Mouse (Mus musculus) splenic B cell, adult 2 months (primary cell): Measurements from ENCODE around the gene Plekho2.
A peak's percentile ranks its signal among the peaks of the same experiment; 100 is the strongest.

Experiments
- DNase-seq: peaks from one replicate; pipeline ENCODE4 v3.0.0-alpha.2; 2011; ENCODE audit warnings: low read depth, low spot score
- H3K27me3 ChIP-seq: 2 replicates; pipeline ENCODE4 v1.6.1; 2012; ENCODE audit warnings: mild to moderate bottlenecking, low read length, moderate library complexity, mixed read lengths; ENCODE audit not compliant: control insufficient read depth, poor library complexity, insufficient read depth, severe bottlenecking
- H3K36me3 ChIP-seq: 2 replicates; pipeline ENCODE4 v1.6.1; 2012; ENCODE audit warnings: mild to moderate bottlenecking, low read length, moderate library complexity, mixed read lengths; ENCODE audit not compliant: control insufficient read depth, poor library complexity, insufficient read depth, severe bottlenecking

Plekho2 gene

DNA sequence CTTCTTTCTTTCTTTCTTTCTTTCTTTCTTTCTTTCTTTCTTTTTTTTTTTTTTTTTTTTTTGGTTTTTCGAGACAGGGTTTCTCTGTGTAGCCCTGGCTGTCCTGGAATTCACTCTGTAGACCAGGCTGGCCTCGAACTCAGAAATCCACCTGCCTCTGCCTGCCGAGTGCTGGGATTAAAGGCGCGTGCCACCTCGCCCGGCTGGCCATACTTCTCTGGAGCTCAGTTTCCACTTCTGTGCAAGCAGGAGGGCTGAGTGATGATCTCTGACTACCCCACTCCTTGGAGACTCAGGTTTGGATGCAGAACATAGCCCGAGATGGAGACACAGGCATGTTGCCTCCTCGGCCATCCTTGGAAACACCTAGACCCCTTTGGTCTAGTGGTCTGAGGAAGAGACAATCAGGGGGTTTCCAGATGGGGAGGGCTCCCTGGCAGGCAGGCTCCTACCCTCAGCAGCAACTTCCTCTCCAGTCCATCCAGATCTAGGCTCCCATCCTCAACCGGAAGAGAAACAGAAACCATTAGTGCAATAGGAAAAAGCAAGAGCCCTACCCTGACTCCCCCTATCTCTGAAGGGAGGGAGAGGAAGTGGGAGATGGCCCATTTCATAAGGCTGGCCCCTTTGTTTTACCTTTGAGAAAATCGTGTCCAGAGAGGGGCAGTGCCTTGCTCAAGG, 43.9 kb downstream of the Plekho2 start:
- Histone ChIP-seq H3K36me3 (no peaks in the 10 kb centered on the region), H3K27me3 (no peaks in the 10 kb centered on the region)
- DNase-seq, result peak; percentile 71

DNA sequence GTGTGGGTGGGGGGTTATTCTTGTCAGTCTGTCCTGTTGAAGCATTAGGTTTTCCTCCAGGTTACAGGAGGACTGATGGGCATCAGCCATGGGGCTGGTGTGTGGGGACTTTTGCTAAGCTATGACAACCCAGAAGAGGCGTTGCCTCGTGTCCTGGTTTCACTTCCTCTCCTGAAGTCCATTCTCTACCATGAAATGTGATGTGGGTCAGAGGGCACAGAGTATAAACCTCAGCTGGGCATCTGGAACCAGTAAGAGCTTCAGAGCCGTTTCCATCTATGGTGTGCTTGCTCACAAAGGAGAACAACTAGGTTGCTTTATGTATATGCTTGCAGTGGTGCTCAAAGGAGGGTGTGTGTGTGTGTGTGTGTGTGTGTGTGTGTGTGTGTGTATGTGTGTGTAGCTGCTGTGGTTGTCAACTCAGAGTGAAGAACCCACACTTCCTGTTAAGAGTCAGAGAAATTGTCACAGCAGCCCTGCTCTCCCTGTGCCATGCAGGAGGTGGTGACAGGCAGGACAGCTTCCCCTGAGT, 44.6 kb downstream of the Plekho2 start:
- peak; percentile 96 for DNase-seq
- Histone ChIP-seq H3K36me3 (no peaks in the 10 kb centered on the region), H3K27me3 (no peaks in the 10 kb centered on the region)

DNA sequence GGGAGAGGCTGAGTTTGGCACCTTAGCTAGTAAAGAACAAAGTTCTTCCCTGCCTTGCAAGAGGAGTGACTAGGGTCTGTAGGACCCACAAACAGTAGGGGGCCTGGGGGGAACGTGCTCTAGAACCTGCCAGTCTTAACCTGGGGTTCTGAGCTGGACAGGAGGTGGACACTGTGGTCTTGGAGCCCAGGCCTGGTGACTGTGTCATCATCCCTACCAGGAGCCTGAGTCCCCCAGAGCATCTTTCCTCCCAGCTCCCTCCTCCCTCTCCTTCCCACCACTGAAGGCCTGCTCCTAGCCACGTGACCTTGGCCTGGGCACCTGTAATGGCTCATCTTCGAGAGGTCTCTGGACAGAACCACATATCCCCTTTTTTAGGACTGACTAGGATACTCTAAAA, 45.7 kb downstream of the Plekho2 start:
- Histone ChIP-seq H3K27me3 (no peaks in the 10 kb centered on the region), H3K36me3 (no peaks in the 10 kb centered on the region)
- no peak for DNase-seq

DNA sequence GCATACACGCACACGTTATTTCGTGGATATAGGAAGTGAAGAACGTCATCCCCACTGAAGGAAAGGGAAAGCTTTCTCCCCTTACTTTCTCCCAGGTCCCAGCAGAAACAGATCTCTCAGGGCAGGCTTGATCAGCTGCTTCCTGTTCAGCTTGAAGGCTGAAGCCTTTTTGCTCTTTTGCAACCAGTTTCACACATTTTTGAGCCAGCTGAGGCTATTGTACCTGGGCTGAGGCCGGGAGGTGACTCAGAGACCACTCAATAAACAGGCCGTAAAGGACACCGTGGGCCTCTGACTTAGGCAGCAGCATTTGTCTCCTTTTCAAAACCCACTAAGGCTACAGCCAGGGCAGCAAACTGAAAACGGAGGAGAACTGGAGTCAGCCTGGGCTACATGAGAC, 46.9 kb downstream of the Plekho2 start:
- Histone ChIP-seq H3K36me3 (no peaks in the 10 kb centered on the region), H3K27me3 (no peaks in the 10 kb centered on the region)
- DNase-seq, result peak; percentile 18

DNA sequence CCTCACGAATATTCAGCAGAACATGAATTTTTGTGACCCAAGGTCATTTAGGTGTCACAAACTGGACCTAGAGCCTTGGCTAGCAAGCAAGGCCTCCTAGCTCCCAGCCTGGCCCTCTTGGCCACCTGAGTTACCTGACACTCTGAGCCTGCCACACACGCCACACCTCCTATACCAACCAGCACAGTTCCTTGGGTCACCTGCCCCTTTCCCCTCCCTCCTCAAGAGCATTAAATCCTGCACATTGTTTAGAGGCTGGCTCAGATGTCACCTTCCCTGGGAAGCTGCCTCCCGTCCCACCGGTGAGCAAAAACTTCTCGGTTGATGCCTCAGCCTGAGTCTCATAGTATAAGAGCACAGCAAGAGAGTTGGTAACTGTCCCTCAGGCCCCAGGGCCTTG, 48.6 kb downstream of the Plekho2 start:
- no peak for DNase-seq
- H3K27me3 ChIP-seq, result no peaks in the 10 kb centered on the region
- no peaks in the 10 kb centered on the region for H3K36me3 ChIP-seq

DNA sequence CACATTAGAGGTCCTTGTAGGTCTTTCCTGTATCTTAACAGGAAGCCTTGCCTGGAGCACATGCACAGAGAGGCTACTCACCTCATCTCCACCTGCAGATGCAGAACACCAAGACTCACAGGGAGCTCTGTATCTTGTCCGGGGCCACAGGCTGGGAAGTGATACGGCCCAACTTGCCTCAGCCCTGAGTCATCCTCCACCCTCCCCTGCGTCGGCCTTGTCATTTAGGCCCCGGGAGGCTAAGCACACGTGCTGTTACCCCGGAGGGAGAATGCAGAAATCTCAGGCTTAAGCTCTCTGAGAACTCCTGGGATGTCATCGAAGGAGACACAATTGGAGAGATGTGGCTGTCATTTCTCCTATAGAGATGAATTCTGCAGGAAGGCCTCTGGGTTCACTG, 50.2 kb downstream of the Plekho2 start:
- DNase-seq, result no peak
- H3K36me3 ChIP-seq, result no peaks in the 10 kb centered on the region
- H3K27me3 ChIP-seq, result no peaks in the 10 kb centered on the region

DNA sequence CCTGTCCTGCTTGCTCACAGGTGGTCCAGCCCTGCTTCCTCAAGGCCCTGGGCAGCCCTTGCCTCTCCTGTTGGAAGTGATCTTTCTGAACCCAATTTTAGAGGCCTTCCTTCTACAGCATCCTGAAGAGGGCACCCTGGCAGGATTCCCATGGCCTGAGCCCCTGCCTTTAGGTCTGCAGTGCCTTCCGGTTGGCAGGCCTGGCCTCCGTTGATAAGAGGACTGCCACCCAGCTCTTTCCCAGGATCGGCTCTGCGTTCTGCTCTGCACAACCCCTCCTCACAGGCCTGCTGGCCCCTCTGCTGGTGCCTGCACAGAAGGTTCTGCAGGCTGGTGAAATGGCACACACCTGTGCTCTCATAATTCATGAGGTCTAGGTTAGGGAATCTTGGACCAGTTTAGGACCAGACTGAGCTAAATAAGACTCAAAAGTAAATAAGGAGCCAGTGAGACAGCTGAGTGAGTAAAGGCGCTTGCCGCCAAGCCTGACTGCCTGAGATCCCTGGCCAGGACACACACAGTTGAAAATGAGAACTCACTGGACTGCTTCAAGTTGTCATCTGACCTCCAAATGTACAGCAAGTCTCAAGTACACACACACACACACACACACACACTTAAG, 51.3 kb downstream of the Plekho2 start:
- no peak for DNase-seq
- Histone ChIP-seq H3K36me3 (no peaks in the 10 kb centered on the region), H3K27me3 (no peaks in the 10 kb centered on the region)

DNA sequence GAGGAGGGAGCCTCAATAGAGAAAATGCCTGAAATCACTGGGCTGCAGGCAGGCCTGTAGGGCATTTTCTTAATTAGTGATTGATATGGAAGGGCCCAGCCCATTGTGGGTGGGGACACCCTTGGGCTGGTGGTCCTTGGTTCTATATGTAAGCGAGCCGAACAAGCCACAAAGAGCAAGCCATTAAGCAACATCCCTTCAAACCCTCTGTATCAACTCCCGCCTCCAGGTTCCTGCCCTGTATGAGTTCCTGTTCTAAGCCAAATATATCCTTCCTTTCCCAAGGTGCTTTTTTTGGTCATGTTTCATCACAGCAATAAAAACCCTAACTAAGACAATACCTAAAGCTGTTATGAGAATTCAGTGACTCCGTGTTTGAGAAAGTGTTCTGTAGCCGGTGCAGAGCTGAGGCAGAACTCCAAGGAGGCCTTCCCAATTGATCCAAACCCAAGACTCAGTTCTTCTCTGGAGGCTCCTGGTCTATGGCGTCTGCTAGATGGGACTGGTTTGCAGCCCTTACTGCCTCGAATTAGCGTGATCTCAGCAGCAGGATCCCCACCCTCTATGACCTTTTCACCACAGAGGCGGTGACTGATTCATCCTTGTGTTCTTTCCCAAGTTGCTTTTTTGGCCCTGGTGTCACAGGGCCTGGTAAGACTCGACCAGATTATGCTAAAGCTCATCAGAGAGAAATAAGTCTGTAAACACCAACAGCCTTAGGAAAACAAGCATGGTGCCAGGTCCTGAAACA, 54.2 kb downstream of the Plekho2 start:
- DNase-seq, result no peak
- H3K36me3 ChIP-seq, result no peaks in the 10 kb centered on the region
- H3K27me3 ChIP-seq, result no peaks in the 10 kb centered on the region

DNA sequence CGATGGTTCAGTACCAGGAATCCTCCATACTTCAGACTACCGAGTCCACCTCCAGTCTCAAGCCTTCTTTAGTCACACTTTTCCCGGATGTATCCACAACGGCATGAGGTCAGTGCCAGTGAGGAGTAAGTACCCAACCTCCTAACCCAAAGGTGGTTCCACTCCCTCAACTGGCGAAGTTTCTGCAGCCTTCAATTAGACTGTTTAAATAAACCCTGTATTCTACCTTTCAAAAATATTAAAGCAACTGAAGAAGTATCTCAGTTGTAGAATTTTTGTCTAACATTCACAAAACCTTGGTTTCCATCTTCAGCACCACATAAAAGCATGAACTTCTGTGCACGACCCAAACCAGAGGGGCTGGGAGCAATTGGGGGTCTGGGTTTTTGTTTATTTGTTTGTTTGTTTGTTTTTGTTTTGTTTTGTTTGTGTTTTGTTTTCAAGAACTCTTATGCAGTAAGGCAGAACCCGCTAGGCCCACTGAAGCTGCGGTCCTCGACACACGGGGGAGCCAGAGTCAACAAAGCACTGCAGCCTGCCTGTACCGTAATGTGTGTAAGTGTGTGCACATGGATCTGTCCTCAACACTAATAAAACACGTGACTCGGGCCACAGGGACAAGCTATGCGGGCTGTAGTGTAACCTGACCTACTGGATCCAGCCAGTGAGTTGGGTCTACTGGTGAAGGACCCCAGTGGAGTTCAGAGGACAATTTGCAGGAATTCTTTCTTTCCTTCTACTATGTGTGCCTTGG, 56.1 kb downstream of the Plekho2 start:
- no peaks in the 10 kb centered on the region for H3K36me3 ChIP-seq
- peak; percentile 90 for DNase-seq
- no peaks in the 10 kb centered on the region for H3K27me3 ChIP-seq

DNA sequence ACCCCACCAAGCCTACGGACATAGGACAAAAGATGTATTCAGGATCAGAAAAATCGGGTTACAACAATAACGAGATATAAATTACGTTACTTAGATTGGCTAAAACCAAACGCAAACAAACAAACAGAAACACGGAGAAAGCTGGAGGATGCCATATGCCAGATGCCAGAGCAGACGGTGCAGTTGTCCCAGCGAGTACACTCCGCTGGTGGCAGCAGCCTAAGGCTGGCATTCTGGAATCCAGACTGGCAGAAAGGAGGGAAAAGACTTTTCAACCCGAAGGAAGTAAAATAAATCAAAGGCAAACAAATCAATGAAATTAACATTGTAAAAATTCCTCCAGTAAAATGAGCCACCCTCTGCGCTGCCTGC, 59.3 kb downstream of the Plekho2 start:
- no peaks in the 10 kb centered on the region for H3K27me3 ChIP-seq
- DNase-seq, result no peak
- H3K36me3 ChIP-seq, result no peaks in the 10 kb centered on the region

DNA sequence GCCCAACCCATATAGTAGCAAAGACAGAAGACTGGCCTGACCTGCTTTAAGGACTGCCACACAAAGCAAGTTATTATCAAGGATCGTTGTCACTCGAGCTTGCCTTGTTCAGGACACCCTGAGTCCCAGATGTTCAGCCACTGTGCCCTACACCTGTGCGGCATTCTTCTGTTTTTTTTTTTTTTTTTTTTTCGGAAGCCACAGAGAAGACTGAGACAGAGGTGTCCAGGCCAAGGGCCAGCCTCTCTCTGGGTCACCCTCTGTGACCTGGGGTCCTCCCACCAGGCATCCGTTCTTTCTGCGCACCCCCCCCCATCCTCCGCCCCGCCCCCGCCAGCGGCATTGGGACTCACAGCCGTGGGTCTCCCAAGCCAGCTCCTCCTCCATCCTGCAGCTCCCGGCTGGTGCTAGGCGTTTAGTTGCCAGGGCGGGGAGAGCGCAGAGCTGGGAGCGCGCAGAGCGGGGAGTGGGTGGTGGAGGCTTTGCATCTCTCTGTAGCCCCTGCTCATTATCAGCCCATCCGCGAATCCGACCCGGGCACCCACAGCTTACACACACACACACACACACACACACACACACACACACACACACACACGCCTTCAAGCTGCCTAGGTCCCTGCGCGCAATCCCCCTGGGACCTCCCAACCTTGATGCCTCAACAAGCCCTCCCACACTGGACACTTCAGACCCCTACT, 59.9 kb downstream of the Plekho2 start, which contains the start of gene Ankdd1a:
Gene Ankdd1a (minus strand): TSS at position 387 of the 698 bp plus-strand sequence.
- no peak for DNase-seq
- Histone ChIP-seq H3K36me3 (no peaks in the 10 kb centered on the region), H3K27me3 (no peaks in the 10 kb centered on the region; the same call in 1 of the 2 replicates)

DNA sequence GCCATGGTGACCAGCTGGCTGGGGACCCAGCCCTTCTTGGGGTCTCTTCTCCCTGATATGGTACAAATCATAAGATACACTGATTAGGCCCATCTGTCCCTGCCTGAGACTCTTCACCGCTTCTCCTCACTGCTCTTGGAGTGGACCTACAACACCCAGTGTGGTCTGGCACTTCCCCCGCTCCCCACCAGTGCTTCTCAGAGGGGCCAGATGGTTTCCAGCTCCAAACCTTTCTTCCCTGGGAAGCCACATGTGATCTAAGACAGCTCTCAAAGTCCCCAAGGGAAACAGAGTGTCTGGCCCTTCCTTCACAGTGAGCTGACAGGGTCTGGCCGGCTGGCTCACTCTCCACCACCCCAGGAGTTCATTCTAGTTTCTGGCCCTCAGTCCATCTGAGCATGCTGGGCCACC, 65.0 kb downstream of the Plekho2 start:
- DNase-seq, result no peak
- Histone ChIP-seq H3K27me3 (no peaks in the 10 kb centered on the region; the same call in 1 of the 2 replicates), H3K36me3 (no peaks in the 10 kb centered on the region)

DNA sequence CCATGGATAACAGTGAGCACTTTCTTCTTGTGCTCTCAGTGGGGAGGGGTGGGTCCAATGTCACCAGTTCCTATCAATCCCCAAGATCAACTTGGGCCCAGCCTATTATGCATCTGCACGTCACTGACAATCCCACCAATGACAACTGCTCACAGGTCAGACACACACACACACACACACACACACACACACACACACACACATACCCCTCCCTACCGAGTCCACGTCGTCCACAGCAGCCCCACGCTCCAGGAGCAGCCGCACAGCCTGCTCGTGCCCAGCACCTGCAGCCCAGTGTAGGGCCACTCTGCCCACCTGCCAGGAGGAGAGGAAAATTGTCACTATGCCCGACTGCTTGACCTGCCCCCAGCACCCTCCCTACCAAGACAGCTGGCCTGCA, 65.4 kb downstream of the Plekho2 start:
- no peaks in the 10 kb centered on the region for H3K36me3 ChIP-seq
- DNase-seq, result no peak
- H3K27me3 ChIP-seq, result no peaks in the 10 kb centered on the region; the same call in 1 of the 2 replicates

DNA sequence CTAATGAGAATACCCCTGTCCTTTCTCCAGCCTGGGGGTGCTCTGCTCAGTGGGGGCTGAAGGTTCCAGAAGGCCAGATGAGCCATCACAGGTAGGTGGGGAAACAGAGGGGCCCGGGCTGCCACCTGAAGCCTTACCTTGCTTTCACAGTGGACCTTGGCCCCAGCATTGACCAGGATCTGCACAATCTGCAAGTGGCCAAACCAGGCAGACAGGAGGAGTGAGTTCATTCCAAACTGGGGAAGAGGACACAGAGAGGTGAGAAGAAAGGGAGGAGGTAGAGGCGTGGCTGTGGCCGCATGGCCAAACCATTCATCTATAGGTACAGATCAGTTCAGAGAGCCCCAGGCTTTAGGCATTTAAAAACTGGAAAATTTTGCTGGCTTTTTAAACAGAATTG, 67.3 kb downstream of the Plekho2 start:
- no peaks in the 10 kb centered on the region for H3K36me3 ChIP-seq
- H3K27me3 ChIP-seq, result no peaks in the 10 kb centered on the region; the same call in 1 of the 2 replicates
- no peak for DNase-seq
